Mouse (Mus musculus): ENCODE data around the gene Ndufs1.

DNA sequence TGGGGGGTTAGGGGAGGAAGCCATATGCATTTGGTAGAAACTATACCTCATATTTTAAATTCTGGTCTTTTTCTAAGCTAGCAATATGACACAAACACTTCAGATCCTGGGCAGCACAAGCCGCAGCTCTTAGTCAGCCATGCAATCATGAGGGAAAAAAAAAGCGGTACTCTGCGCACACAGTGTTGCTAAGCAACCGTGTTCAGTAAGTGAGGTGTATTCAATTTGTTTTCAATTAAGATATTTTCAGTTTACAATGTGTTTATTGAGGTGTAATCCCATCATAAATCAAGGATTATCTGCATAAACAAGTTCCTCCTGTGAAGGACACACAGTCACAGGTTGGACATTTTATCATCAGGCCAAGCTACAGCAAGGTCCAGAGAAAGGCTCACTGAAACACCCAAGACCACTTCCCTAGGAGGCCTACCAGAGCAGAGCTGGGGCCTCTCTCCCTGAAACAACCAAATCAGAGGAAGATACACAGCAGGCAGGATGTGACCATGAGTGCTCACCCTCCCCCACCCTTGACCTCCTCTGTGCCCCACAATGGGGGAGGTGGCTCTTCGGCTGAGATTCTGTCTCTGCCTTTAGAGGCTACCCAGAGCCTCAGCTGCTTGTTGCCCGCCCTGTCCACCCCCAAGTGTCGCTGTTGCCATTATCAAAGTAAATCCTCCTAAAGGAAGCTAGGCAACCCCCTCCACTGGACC is 27.5 kb upstream of the Ndufs1 start:
- TF ChIP-seq CTCF (IDR thresholded peaks at IDR 0.05; ENCODE audit: extremely low read depth, insufficient read depth, insufficient read length, insufficient replicate concordance) (no peak), POLR2A (IDR thresholded peaks at IDR 0.05; ENCODE audit: low read depth, low read length) (no peak)

Measured in spleen, adult 2 months (tissue).